Mouse (Mus musculus): ENCODE measurements around the gene Tnfaip8l2. TPM values are rescaled to one million over a fixed set of nuclear protein-coding genes. Genes with fewer than 3 reads are reported as not detected.
"Not testable (repeated sequence)": the region's sequence is repeated elsewhere in the genome, so short reads cannot be mapped to it uniquely, and the experiment has no call there.

The Tnfaip8l2 gene
- polyA plus RNA-seq, 1 experiment from 2014 or later: 6.5 TPM

GRCm38 (mm10) chr3:95133176-95133575, 9.0 kb downstream of the Tnfaip8l2 start:
- no peak for ATAC-seq (ENCODE audit: insufficient read depth, low FRiP score)
- Histone ChIP-seq H3K27ac (ENCODE audit: low read length) (peak overlapping the region; percentile 65; the same call in 1 of the 2 replicates), H3K4me3 (replicated peaks; ENCODE audit: low read length) (peak overlapping the region; percentile 83)

GRCm38 (mm10) chr3:95132389-95132788, 9.8 kb downstream of the Tnfaip8l2 start:
- H3K27me3 ChIP-seq (ENCODE audit: control insufficient read depth, insufficient read depth, low read length); ATAC-seq (ENCODE audit: insufficient read depth, low FRiP score); H3K27ac ChIP-seq (ENCODE audit: low read length); H3K9ac ChIP-seq (ENCODE audit: low read length); H3K9me3 ChIP-seq (replicated peaks; ENCODE audit: control insufficient read depth, low read length); H3K4me3 ChIP-seq (replicated peaks; ENCODE audit: low read length); H3K36me3 ChIP-seq (ENCODE audit: control insufficient read depth, insufficient read depth, low read length); H3K4me2 ChIP-seq (ENCODE audit: low read depth, low read length): not testable (repeated sequence)
- peaks cover 12% of the 10 kb centered on the region for H3K4me1 ChIP-seq (ENCODE audit: control insufficient read depth, insufficient read depth, low read length)
- WGBS: 93% methylated on average over 2 of the region's 2 CpGs

More at GRCm38 (mm10) chr3:95133176-95133575, 9.0 kb downstream of the Tnfaip8l2 start:
- WGBS: 54% methylated on average over 11 of the region's 11 CpGs
- Histone ChIP-seq H3K9me3 (replicated peaks; ENCODE audit: control insufficient read depth, low read length) (no peaks in the 10 kb centered on the region), H3K4me1 (ENCODE audit: control insufficient read depth, insufficient read depth, low read length) (peaks cover 12% of the 10 kb centered on the region), H3K4me2 (ENCODE audit: low read depth, low read length) (peak overlapping the region; percentile 84), H3K36me3 (ENCODE audit: control insufficient read depth, insufficient read depth, low read length) (no peaks in the 10 kb centered on the region), H3K9ac (ENCODE audit: low read length) (peak overlapping the region; percentile 90), H3K27me3 (ENCODE audit: control insufficient read depth, insufficient read depth, low read length) (no peaks in the 10 kb centered on the region)

- Histone ChIP-seq H3K27me3 (ENCODE audit: control insufficient read depth, insufficient read depth, low read length) (no peaks in the 10 kb centered on the region), H3K9ac (ENCODE audit: low read length) (no peak overlapping the region), H3K9me3 (replicated peaks; ENCODE audit: control insufficient read depth, low read length) (no peaks in the 10 kb centered on the region), H3K27ac (ENCODE audit: low read length) (no peak overlapping the region), H3K4me1 (ENCODE audit: control insufficient read depth, insufficient read depth, low read length) (peaks cover 10% of the 10 kb centered on the region), H3K4me2 (ENCODE audit: low read depth, low read length) (no peak overlapping the region), H3K36me3 (ENCODE audit: control insufficient read depth, insufficient read depth, low read length) (no peaks in the 10 kb centered on the region), H3K4me3 (replicated peaks; ENCODE audit: low read length) (no peak overlapping the region)
- WGBS: 80% methylated on average over 5 of the region's 5 CpGs
- ATAC-seq (ENCODE audit: insufficient read depth, low FRiP score): no peak
Measured at GRCm38 (mm10) chr3:95130081-95130480, 12.1 kb downstream of the Tnfaip8l2 start.

- Histone ChIP-seq H3K36me3 (ENCODE audit: control insufficient read depth, insufficient read depth, low read length) (no peaks in the 10 kb centered on the region), H3K9ac (ENCODE audit: low read length) (no peak overlapping the region), H3K4me2 (ENCODE audit: low read depth, low read length) (no peak overlapping the region), H3K4me1 (ENCODE audit: control insufficient read depth, insufficient read depth, low read length) (peaks cover 15% of the 10 kb centered on the region), H3K9me3 (replicated peaks; ENCODE audit: control insufficient read depth, low read length) (no peaks in the 10 kb centered on the region), H3K27me3 (ENCODE audit: control insufficient read depth, insufficient read depth, low read length) (no peaks in the 10 kb centered on the region), H3K27ac (ENCODE audit: low read length) (no peak overlapping the region), H3K4me3 (replicated peaks; ENCODE audit: low read length) (no peak overlapping the region)
- no peak for ATAC-seq (ENCODE audit: insufficient read depth, low FRiP score)
- WGBS: 36% methylated on average over 6 of the region's 6 CpGs
Measured at GRCm38 (mm10) chr3:95129226-95129651, 12.9 kb downstream of the Tnfaip8l2 start.

- Histone ChIP-seq H3K9ac (ENCODE audit: low read length) (no peak overlapping the region), H3K27ac (ENCODE audit: low read length) (peak overlapping the region; percentile 53), H3K9me3 (replicated peaks; ENCODE audit: control insufficient read depth, low read length) (no peaks in the 10 kb centered on the region), H3K4me2 (ENCODE audit: low read depth, low read length) (no peak overlapping the region), H3K27me3 (ENCODE audit: control insufficient read depth, insufficient read depth, low read length) (no peaks in the 10 kb centered on the region), H3K4me3 (replicated peaks; ENCODE audit: low read length) (no peak overlapping the region), H3K4me1 (ENCODE audit: control insufficient read depth, insufficient read depth, low read length) (peaks cover 11% of the 10 kb centered on the region), H3K36me3 (ENCODE audit: control insufficient read depth, insufficient read depth, low read length) (peaks cover 11% of the 10 kb centered on the region; the same call in 1 of the 2 replicates)
- peak; percentile 54; the same call in 1 of the 2 replicates for ATAC-seq (ENCODE audit: insufficient read depth, low FRiP score)
- 13% methylated on average over 5 of the region's 5 CpGs for WGBS
Measured at GRCm38 (mm10) chr3:95124972-95125371, 17.2 kb downstream of the Tnfaip8l2 start.

GRCm38 (mm10) chr3:95124246-95124645, 17.9 kb downstream of the Tnfaip8l2 start, which contains the start of gene Tmod4:
TSS of gene Tmod4 (plus strand) at chr3:95124476.
- ATAC-seq (ENCODE audit: insufficient read depth, low FRiP score): no peak
- Histone ChIP-seq H3K4me2 (ENCODE audit: low read depth, low read length) (no peak within 1 kb of the TSS), H3K9me3 (replicated peaks; ENCODE audit: control insufficient read depth, low read length) (no peaks in the 10 kb centered on the region), H3K4me3 (replicated peaks; ENCODE audit: low read length) (no peak within 1 kb of the TSS), H3K9ac (ENCODE audit: low read length) (no peak within 1 kb of the TSS), H3K4me1 (ENCODE audit: control insufficient read depth, insufficient read depth, low read length) (peaks cover 11% of the 10 kb centered on the region), H3K27me3 (ENCODE audit: control insufficient read depth, insufficient read depth, low read length) (no peaks in the 10 kb centered on the region), H3K27ac (ENCODE audit: low read length) (peak within 1 kb of the TSS; percentile 53), H3K36me3 (ENCODE audit: control insufficient read depth, insufficient read depth, low read length) (peaks cover 19% of the 10 kb centered on the region; the same call in 1 of the 2 replicates)
- 41% methylated on average over 6 of the region's 6 CpGs for WGBS

- no peak overlapping the region for H3K4me2 ChIP-seq (ENCODE audit: low read depth, low read length)
- no peaks in the 10 kb centered on the region for H3K27me3 ChIP-seq (ENCODE audit: control insufficient read depth, insufficient read depth, low read length)
- H3K27ac ChIP-seq (ENCODE audit: low read length): 0 out of 2 replicates have a peak overlapping the region, but pooled peaks have one; percentile 3
- no peak overlapping the region for H3K9ac ChIP-seq (ENCODE audit: low read length)
- H3K36me3 ChIP-seq (ENCODE audit: control insufficient read depth, insufficient read depth, low read length): peaks cover 23% of the 10 kb centered on the region; the same call in 1 of the 2 replicates
- H3K4me3 ChIP-seq (replicated peaks; ENCODE audit: low read length): no peak overlapping the region
- peaks cover 11% of the 10 kb centered on the region for H3K4me1 ChIP-seq (ENCODE audit: control insufficient read depth, insufficient read depth, low read length)
- no peaks in the 10 kb centered on the region for H3K9me3 ChIP-seq (replicated peaks; ENCODE audit: control insufficient read depth, low read length)
- 60% methylated on average over 6 of the region's 6 CpGs for WGBS
- ATAC-seq (ENCODE audit: insufficient read depth, low FRiP score): peak; percentile 19; the same call in 1 of the 2 replicates
Measured at GRCm38 (mm10) chr3:95121580-95121979, 20.6 kb downstream of the Tnfaip8l2 start.

- Histone ChIP-seq H3K36me3 (ENCODE audit: control insufficient read depth, insufficient read depth, low read length) (peaks cover 32% of the 10 kb centered on the region; the same call in 1 of the 2 replicates), H3K4me3 (replicated peaks; ENCODE audit: low read length) (no peak overlapping the region), H3K4me1 (ENCODE audit: control insufficient read depth, insufficient read depth, low read length) (no peaks in the 10 kb centered on the region), H3K4me2 (ENCODE audit: low read depth, low read length) (no peak overlapping the region), H3K27me3 (ENCODE audit: control insufficient read depth, insufficient read depth, low read length) (no peaks in the 10 kb centered on the region), H3K9ac (ENCODE audit: low read length) (no peak overlapping the region), H3K9me3 (replicated peaks; ENCODE audit: control insufficient read depth, low read length) (no peaks in the 10 kb centered on the region), H3K27ac (ENCODE audit: low read length) (no peak overlapping the region)
- WGBS: 87% methylated on average over 2 of the region's 2 CpGs
- no peak for ATAC-seq (ENCODE audit: insufficient read depth, low FRiP score)
Measured at GRCm38 (mm10) chr3:95117751-95118150, 24.4 kb downstream of the Tnfaip8l2 start.

GRCm38 (mm10) chr3:95112760-95113159, 29.4 kb downstream of the Tnfaip8l2 start:
- Histone ChIP-seq H3K36me3 (ENCODE audit: control insufficient read depth, insufficient read depth, low read length) (0 out of 2 replicates have a peak, but pooled peaks cover 9% of the 10 kb centered on the region), H3K4me2 (ENCODE audit: low read depth, low read length) (no peak overlapping the region), H3K27me3 (ENCODE audit: control insufficient read depth, insufficient read depth, low read length) (no peaks in the 10 kb centered on the region), H3K27ac (ENCODE audit: low read length) (no peak overlapping the region), H3K4me3 (replicated peaks; ENCODE audit: low read length) (no peak overlapping the region), H3K9ac (ENCODE audit: low read length) (no peak overlapping the region), H3K9me3 (replicated peaks; ENCODE audit: control insufficient read depth, low read length) (no peaks in the 10 kb centered on the region), H3K4me1 (ENCODE audit: control insufficient read depth, insufficient read depth, low read length) (peaks cover 8% of the 10 kb centered on the region)
- ATAC-seq (ENCODE audit: insufficient read depth, low FRiP score): no peak
- 89% methylated on average over 1 of the region's 1 CpGs for WGBS
